Mouse (Mus musculus): ENCODE data around the gene Mcee.

Gene Mcee

DNA sequence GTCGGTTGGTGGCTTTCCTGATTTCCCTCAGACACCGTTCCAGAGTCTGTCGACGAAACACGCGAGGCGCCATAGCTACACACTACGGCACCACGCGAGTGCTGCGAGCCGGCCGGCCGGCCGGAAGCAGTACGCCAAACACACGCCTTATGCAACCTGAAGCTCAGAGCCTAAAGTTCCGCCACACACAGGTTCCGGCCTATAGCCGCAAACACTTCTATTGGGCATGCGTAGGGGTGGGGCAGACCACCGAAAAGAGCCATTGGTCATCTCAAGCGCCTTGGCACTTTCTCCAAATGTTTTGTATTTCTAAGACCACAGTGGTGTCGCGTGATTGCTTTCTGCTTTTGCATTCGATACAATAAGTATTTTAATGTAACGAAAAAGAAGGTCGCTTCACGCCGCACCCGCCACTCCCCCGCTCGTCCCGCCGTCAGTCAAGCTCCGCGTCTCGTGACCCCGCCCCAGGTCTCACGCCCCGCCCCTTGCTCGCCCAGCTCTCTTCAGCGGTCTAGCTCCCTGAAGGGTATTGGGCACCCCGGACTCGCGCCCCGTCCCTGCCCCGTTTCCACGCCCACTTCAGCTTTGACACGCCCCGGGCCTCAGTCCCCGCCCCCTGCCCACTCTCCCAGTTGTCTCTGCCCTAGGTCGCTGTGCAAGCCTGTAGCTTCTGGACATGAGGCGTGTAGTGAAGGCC lies at the start of gene Mcee, which contains the start of gene Mphosph10:
Mcee (plus strand) TSS at position 486 of the 697 bp plus-strand sequence.
Mphosph10 (minus strand) TSS at position 147 of the 697 bp plus-strand sequence.
- peak; percentile 91 for DNase-seq (ENCODE audit: low spot score)

- no peak for DNase-seq (ENCODE audit: low spot score)
Measured at GRCm38 (mm10) chr7:64347813-64348212, 44.6 kb upstream of the Mcee start.

GRCm38 (mm10) chr7:64349147-64349861 lies 43.1 kb upstream of the Mcee start:
- DNase-seq (ENCODE audit: low spot score), result peak; percentile 32

DNA sequence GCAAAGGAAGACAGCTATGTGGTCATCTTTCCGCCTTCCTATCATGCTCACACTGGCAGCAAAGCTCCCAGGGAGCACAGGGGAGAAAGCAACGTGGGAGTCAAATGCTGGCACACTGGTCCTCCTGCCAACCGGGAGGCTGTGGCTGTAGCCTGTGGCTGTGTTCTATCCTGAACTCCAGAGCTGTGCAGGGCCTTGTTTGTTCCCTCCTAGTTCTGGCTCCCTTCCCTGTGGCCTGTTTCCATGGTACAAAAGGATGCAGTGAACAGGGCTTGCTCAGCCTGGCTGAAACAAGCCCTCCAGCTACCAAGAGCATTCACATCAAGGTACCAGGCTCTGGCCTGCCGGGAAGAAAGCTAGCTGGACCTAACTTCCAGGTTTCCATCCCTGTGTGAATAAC lies 41.3 kb upstream of the Mcee start:
- peak; percentile 66 for DNase-seq (ENCODE audit: low spot score)

DNA sequence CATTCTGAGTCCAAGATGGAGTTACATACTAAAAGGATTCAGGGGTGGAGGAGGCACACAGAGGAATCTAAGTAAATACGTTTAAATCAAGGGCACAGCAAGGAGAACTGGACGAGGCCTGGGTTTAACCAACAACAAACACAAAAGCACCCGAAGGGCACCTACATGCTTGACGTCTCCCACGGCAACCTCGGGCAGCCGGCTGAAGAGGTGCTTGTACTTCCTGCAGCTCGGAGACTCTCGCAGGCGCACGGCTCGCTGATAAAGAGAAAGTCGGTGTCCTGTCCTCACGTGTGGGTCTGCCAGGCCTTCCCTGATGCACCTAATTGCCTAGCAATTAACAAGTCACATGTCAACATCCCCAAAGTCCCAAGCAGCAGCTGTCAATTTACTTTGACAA lies 38.2 kb upstream of the Mcee start:
- no peak for DNase-seq (ENCODE audit: low spot score)

DNA sequence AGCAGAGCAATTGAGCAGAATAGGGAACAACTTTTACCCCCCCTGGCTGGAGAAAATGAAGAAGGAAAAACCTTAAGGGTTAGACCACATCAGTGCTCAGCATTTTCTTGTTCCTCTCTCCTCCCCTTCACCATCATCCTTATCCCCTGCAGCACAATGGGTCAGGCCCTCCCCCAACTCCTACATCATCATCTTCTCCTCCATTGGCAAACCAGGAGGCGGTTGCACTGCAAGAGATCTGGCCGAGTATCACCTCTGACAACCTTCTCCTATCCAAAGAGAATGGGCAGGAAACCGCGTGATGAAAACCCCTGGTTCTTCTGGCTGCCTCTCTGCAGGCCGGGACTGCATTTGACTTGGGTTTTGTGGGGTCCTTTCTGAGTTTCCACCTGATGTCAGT lies 35.7 kb upstream of the Mcee start:
- no peak for DNase-seq (ENCODE audit: low spot score)

GRCm38 (mm10) chr7:64357405-64357804 lies 35.0 kb upstream of the Mcee start:
- peak; percentile 67 for DNase-seq (ENCODE audit: low spot score)

- no peak for DNase-seq (ENCODE audit: low spot score)
Measured at GRCm38 (mm10) chr7:64358666-64359065, 33.7 kb upstream of the Mcee start.

GRCm38 (mm10) chr7:64359943-64360585 lies 32.3 kb upstream of the Mcee start:
- DNase-seq (ENCODE audit: low spot score), result no peak

- peak; percentile 40 for DNase-seq (ENCODE audit: low spot score)
Measured at GRCm38 (mm10) chr7:64360586-64360945, 31.8 kb upstream of the Mcee start.

GRCm38 (mm10) chr7:64365863-64366262 lies 26.5 kb upstream of the Mcee start:
- no peak for DNase-seq (ENCODE audit: low spot score)

DNA sequence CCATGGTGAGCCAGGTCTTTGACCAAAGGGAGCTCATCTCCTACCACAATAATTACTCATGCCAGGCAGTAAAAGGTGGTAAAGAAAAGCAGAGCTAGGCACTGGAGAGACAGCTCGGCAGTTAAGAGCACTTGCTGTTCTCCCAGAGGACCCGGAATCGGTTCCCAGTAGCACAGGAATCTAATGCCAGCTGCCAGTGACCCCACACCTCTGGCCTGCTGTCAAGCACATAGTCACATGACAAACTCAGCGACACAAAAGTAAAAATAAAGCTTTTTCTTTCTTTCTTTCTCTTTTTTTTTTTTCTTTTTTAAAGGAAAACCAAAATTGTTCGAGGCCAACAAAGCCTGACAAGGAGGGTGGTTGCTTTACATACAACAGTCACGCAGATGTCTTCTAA lies 22.6 kb upstream of the Mcee start:
- DNase-seq (ENCODE audit: low spot score), result no peak

DNA sequence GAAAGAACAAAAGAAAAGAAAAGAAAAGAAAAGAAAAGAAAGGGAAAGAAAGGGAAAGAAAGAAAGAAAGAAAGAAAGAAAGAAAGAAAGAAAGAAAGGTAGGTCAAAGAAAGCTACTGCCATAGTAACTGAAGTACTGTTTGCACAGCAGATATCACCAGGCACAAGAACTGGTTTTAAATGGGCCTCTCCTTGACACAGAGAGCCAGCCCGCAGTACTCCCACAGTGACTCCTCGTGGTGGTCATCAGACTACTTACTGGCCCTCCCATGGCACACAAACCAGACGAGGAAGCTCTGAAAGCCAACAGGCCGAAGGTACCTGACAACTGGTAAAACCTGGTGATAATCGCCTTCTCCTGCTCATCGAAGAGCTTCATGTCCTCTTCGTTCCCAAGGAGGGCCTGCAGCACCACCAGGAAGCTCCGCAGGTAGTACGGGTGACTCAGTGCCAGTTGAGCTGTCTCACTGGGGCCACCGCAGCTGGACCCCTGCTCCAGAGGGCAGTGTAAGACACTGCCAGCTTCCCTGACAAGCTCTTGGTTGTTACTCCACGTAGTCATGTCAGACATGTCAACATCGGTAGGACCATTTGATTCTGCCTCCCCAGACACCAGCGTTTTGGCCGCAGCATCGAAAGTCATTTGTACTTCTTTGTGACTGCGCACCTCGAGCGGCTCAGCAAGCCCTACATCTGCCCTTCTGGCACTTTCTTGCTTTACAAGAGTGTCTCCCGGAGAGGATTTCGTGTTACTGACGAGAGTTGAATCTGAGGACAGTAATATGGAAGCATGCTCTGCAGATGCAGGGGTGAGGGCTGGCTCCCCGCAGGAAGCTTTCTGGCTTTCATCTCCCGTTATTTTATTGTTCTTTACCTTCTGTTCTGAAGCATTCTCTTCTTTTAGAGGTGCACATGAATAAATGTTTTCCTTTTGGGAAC lies 20.2 kb upstream of the Mcee start:
- DNase-seq (ENCODE audit: low spot score), result no peak

GRCm38 (mm10) chr7:64373147-64373829 lies 19.1 kb upstream of the Mcee start:
- DNase-seq (ENCODE audit: low spot score), result no peak

- peak; percentile 74 for DNase-seq (ENCODE audit: low spot score)
Measured at GRCm38 (mm10) chr7:64373830-64374562, 18.4 kb upstream of the Mcee start, which contains the start of gene Fan1. Fan1 (minus strand) TSS chr7:64374095.

DNA sequence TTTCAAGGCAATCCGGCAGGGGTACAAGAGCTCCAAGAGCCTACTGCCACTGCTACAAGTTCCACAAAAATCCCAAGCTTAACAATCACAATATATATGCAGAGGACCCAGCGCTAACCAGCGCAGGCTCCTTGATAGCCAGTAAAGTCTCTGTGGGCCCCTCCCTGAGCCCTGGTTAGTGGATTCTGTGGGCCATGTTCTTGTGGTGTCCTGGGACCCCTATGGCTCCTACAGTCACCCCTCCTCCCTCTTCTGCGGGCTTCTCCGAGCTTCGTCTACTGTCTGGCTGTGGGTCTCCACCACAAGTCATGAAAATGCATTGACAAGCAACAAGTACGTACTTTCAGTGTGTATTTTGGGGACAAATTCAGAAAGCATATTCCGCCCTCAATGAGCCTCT lies 928 bp upstream of the Mcee start:
- DNase-seq (ENCODE audit: low spot score), result no peak

DNA sequence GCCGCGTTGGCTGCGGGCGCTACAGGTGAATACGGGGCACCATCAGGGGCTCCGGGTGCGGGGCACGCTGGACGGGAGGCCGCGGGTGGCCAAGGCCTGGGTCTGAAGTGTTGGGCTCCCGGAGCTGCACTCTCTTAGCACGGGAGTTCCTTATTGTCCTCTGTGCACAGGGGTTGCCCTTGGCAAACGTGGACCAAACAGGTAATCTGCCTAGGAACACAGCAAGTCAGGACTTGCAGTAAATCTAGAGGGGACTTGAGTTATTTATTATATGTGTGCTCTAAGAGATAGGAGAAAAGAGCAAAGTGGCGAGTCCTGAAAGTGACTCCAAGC lies 378 bp downstream of the Mcee start:
- no peak for DNase-seq (ENCODE audit: low spot score)

DNA sequence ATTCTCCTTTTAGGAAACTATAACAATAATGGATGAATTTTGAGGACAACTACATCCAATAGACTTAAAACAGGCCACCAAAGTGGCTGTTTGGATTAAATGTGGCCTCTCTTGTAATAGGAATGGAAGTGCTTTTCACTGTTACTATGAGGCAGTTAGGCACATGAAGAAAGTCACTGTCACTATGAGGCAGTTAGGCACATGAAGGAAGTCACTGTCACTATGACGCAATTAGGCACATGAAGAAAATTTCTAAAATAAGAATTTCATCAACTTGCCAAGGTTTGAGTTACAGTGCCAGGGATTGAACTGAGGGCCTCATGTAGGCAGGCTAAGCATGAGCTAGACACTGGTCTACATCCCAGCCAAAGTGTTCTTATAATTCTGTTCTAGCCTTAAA lies 8.3 kb downstream of the Mcee start:
- no peak for DNase-seq (ENCODE audit: low spot score)

DNA sequence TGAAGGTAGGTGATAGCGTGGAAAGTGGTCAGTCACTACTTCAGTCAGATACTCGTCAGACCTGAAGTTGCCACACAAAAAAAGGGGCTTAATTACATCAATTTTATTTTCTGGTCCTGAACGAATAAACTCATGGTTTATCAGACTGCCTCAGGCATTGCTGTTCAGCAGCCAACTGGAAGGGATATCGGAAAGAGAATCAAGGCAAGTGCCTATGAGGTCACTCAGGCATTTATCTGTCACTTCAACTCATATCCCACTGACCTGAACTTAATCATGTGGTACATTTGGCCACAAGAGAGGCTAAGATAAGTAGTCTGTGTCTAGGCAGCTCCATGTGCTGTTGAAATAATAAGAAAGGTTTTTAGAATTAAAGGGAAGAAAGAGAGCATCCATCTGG lies 10.0 kb downstream of the Mcee start:
- no peak for DNase-seq (ENCODE audit: low spot score)

DNA sequence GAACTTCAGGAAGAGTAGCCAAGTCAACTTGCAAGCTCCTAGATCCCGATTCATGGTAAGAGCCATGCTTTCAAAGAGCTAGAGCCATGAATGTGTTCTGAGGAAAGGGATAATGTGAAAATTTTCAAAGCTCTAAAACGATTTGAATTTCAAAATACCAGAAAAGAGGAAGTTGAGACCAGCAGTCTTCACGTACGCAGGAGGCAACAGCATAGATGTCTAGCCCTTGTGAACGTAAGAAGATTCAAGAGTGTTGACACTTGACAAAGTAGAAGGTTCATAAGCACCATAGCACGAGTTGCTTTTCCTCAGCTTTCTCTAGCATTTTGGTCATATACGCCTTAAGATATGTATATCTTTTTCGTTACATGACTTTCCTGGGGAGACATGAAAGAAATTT lies 11.6 kb downstream of the Mcee start:
- DNase-seq (ENCODE audit: low spot score), result no peak

DNA sequence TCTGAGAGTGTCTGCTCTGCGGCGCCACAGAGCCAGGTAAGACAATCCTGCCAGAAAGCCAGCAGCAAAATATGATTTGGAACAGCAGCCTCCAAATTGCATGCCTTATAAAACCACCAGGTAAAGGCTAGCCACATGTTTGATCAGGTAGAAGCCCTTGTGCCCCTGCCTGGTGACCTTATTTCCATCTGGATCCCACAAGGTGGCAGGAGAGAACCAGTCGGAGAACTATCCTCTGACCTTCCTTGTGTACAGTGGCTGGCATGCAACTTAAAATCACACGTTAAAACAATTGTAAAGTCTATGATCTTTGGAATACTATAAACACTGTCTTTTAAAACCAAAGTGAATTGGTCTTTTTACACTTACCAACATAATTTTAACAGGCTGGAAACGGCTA lies 32.5 kb downstream of the Mcee start:
- peak; percentile 5 for DNase-seq (ENCODE audit: low spot score)

All from left cerebral cortex, adult 11 months (tissue).